Mouse (Mus musculus) monocyte, adult 2 months (primary cell): ENCODE data around the gene 1700017B05Rik.
"Not testable (repeated sequence)": the region's sequence is repeated elsewhere in the genome, so short reads cannot be mapped to it uniquely, and the experiment has no call there.

Source experiments
- DNase-seq, 2 experiments: peaks; one replicate each; pipeline ENCODE4 v3.0.0; 2022; ENCODE audit warnings: low spot score in 2 of 2, low read depth in 1 of 2

The 1700017B05Rik gene

GRCm38 (mm10) chr9:57220356-57220755 is 42.1 kb downstream of the 1700017B05Rik start:
- DNase-seq = no peak

- no peak for DNase-seq
Observed at GRCm38 (mm10) chr9:57219511-57219910, 42.9 kb downstream of the 1700017B05Rik start.

DNA sequence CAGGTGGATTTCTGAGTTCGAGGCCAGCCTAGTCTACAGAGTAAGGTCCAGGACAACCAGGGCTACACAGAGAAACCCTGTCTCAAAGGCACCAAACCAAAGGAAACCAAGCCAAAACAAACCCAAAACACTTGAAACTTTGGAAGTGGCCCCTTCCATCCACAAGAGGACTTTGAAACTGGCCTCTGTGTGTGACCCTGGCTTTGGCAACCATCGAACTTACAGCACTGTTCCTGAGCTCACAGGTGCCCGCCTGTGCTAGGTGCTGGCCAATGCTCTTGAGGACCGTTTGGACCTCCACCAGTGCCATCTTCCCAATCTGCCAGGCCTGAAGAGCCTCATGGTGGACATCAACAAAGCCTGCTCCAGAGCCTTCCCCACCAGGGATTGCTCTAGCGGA is 43.6 kb downstream of the 1700017B05Rik start:
- no peak for DNase-seq

DNA sequence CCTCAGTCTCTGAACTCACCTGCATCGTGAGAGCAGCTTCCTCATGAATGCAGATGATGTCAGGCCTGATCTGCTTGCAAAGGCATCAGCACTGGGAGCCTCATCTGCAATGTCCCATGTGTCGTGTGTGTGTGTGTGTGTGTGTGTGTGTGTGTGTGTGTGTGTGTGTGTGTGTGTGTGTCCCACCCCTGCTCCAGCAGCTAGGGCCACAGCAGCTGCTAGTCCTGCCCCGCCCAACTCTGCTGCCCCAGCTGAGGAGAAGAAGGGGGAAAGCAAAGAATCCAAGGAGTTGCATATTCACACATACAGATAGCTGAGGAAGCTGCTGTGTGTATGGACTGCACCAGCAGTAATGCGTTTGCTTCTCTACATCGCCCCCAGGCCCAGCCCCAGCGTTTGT is 45.2 kb downstream of the 1700017B05Rik start:
- no peak for DNase-seq

GRCm38 (mm10) chr9:57214500-57214899 is 47.9 kb downstream of the 1700017B05Rik start:
- DNase-seq = no peak

DNA sequence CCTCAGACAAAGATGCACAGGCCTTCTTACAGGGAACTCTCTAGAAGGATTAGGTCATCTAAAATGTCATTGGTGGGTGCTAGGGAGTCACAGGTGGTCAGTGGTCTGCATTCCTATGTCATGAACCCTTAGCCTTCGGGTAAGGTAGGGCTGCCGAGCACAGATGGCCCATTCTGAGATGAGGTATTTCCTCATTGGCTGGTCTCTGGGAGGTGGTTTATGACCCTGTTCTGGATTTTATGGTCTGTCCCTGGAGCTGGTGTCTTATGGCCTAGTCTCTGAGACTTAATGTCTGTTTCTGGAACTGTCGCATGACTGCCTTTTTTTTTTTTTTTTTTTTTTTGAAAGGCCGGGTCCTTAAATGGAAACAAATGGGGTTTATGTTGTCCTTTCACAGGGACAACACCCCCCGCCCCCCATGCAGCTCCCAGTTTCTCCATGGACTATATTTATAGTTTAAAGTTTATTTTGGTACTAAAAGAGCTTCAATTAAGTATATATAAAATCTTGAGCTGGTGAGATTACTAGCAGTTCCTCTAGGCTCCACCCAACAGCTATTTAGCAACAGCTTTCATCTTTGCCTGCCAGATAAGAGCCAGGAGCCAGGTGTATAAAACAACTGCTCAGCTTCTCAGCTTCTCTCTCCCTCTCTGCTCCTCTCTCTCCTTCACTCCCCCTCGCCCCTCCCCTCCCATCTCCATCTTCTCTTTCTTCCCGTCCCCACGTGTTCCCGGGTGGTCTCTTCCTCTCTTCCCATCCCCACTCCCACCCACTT is 49.8 kb downstream of the 1700017B05Rik start:
- no peak for DNase-seq

GRCm38 (mm10) chr9:57209316-57209715 is 53.1 kb downstream of the 1700017B05Rik start:
- no peak for DNase-seq

- no peak for DNase-seq
Observed at GRCm38 (mm10) chr9:57206896-57207295, 55.5 kb downstream of the 1700017B05Rik start.

DNA sequence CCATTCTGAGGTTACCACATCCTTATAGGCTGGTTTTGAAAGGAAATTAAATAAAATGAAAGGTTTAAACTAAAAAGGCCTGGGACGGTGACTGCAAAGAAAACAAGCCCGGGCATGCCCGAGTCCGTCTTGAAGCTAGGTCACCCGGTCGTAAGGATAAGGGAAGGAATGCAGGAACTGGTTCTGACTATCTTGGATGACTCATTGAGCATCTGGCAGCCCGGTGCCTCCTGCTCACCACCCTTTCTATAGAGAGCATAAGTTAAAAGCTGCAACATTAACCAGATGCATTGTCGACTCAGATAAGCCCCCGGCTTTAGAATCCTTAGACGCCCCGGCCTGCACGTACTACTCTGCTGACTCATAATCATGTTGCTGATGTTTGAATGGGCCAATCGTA is 58.8 kb downstream of the 1700017B05Rik start:
- DNase-seq = not testable (repeated sequence)
